Mouse (Mus musculus) brain, embryonic 14.5 days (tissue): ENCODE measurements at regions not wholly inside any gene's neighbourhood (a gene's known extent, or its start where the extent isn't known, plus 50 kb on each side); places are given as distances from the start of the nearest gene placed in this dataset.

Source experiments
- CTCF ChIP-seq: fragments of 200-500 bp; IDR thresholded peaks from 2 replicates; pipeline ENCODE4 v1.5.1; 2012; ENCODE audit warnings: inconsistent platforms, mild to moderate bottlenecking, moderate library complexity, borderline replicate concordance; ENCODE audit not compliant: insufficient read depth, insufficient read length; ENCODE audit errors: extremely low read depth
- POLR2A ChIP-seq: fragments of 200-500 bp; IDR thresholded peaks from 2 replicates; pipeline ENCODE4 v1.6.1; 2012; ENCODE audit warnings: mild to moderate bottlenecking, inconsistent platforms, borderline replicate concordance; ENCODE audit not compliant: poor library complexity, insufficient read depth, insufficient read length, severe bottlenecking; ENCODE audit errors: extremely low read depth

DNA sequence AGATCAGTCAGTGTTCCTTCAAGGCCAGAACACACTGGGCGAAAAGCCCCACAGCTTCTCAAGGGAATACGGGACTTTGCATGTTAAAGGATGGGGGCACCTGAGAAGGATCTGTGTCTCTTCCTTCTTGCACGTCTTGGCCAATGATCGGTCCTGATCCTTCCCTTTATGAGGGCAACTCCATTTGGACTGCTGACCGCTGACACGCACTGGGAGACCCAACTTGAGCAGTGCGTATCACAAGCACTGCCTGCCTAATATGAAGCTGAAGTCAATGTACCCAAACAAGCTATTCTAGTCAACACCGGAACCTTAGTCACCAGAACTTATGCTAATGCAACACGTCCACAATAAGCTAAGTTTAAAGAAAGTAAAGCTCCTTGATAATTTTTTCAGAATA, 543.7 kb upstream of the Map3k7 start:
- TF ChIP-seq POLR2A (no peak), CTCF (no peak)
